Mouse (Mus musculus): ENCODE results near the gene Pbrm1. TPM values are rescaled to one million over a fixed set of nuclear protein-coding genes. Genes with fewer than 3 reads are reported as not detected.

Pbrm1 gene
- total RNA-seq, 2 experiments from 2014 or later: 52.0 to 56.4 TPM

GRCm38 (mm10) chr14:31078597-31079208 lies 59.8 kb downstream of the Pbrm1 start:
- DNase-seq (ENCODE audit: low spot score in 2 of 2): no peak

DNA sequence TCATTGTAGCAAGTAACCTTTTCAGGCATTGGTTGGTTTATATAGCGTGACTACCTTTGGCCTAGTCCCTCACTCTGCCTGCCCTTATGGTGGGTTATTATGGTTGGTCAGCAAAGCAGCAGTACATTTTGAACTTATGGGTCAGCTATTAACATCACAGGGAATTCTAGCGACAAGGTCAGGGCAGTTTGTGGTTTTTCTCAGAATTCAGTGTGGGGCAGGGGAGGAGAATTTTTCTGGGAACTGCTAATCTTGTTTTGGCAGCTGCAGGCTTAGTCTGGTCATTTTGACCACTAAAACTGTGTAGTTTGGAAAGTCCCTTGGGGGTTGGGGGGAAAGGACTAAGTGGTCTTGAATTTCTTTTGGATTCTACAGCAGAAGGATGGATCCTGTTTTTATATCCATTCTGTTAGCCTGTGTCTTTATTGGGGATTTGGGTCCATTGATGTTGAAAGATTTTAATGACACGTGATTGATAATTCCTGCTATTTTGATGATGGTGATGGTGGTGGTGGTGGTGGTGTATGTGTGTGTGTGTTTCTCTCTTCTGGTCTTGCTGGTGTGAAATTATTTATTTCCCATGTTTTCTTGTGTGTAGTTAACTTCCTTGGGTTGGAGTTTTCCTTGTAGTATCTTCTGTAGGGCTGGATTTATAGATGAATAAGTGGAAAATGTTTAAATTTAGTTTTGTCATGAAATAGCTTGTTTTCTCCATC lies 60.5 kb downstream of the Pbrm1 start:
- no peak for DNase-seq (ENCODE audit: low spot score in 2 of 2)

GRCm38 (mm10) chr14:31081147-31081546 lies 62.2 kb downstream of the Pbrm1 start:
- DNase-seq (ENCODE audit: low spot score in 2 of 2): no peak

- DNase-seq (ENCODE audit: low spot score in 2 of 2): no peak
Observed at GRCm38 (mm10) chr14:31087433-31087832, 68.5 kb downstream of the Pbrm1 start.

DNA sequence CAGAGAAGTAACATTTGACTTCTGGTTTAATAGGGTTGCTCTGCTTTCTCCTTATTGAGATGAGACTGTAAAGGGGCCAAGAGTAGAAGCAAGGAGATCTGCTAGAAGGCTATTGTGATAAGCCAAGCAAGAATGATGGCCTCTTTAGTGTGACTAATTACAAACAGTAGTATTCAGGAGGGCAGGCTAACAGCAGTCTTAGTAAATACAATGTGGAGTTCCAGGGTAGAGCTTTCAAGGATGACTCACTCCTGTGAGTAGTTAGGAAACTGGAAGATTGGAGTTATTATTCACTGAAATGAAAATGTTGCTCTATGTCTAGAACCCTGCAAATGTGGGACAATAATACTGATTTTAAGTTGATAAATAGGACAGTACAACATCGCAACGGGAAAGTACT lies 69.6 kb downstream of the Pbrm1 start:
- no peak for DNase-seq (ENCODE audit: low spot score in 2 of 2)

DNA sequence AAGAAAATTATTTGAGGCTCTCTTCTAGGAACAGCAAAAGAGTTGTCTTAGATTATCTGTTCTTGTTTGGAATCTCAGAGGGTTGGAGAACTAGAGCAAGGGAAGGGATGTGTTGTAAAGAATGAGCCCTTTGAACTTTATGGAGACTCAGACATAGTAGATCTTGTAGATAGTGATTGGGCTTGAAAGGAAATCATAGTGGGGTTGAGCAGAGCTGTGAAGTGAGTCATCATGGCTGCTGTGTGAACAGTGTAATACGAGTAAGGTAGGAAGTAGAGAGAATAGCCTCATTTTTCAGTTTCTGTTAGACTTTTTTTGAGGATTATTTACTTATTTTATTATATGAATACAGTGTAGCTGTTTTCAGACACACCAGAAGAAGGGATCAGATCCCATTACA lies 71.0 kb downstream of the Pbrm1 start:
- no peak for DNase-seq (ENCODE audit: low spot score in 2 of 2)

DNA sequence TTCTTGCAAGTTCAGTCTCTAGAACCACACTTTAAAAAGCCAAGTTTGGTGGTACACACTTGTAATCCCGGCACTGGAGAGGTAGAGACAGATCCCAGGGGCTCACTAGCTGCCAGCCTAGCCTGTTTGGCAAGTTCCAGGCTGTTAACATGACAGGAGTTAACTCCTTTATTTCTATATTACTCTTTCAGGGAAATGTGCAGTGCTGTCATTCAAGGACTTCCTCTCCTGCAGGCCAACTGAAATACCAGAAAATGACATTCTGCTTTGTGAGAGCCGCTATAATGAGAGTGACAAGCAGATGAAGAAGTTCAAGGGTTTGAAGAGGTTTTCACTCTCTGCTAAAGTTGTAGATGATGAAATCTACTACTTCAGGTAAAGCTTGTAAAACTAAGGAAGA lies 86.2 kb downstream of the Pbrm1 start:
- no peak for DNase-seq (ENCODE audit: low spot score in 2 of 2)

- DNase-seq (ENCODE audit: low spot score in 2 of 2): no peak
Observed at GRCm38 (mm10) chr14:31110613-31111012, 91.7 kb downstream of the Pbrm1 start.

DNA sequence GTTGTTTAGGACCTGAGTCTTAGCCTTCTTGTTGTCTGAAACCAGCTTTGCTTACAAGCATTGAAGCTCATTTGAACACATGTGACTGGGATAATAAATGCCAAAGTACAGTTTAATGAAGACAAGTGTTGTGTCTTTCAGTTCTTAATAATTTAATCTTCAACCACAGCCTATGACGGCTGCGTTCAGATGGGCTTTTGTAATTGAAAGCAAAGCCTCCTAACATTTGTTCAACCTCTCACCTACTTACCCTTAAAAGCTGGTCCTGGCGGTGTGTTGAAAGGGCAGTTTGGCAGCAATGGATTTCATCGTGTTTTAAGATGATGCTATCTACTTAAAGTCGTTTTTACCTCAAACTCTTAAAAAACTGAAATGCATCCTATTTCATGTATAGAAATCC lies 93.2 kb downstream of the Pbrm1 start:
- no peak for DNase-seq (ENCODE audit: low spot score in 2 of 2)

GRCm38 (mm10) chr14:31114011-31114410 lies 95.1 kb downstream of the Pbrm1 start:
- DNase-seq (ENCODE audit: low spot score in 2 of 2): no peak

DNA sequence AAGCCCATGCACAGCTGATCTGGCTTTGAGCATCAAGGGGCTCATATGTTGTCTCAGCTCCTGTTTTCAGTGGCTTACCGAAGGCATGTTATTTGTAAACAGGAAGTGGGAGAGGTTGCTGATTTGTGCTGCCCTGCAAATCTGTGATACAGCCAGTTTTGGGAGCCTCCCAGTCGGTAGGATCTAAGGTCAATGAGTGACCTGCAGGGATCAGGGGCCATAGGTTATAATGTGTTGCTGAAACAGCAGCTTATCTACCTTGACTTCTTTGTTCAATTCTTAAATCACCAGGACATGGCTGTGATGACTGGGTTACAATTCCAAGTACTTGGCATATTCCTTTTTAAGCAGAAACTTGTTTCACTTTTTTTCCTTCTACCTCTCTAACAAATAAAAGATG lies 96.6 kb downstream of the Pbrm1 start:
- no peak for DNase-seq (ENCODE audit: low spot score in 2 of 2)

- no peak for DNase-seq (ENCODE audit: low spot score in 2 of 2)
Observed at GRCm38 (mm10) chr14:31125106-31126075, 106.5 kb downstream of the Pbrm1 start.

GRCm38 (mm10) chr14:31126826-31127225 lies 107.9 kb downstream of the Pbrm1 start:
- DNase-seq (ENCODE audit: low spot score in 2 of 2): no peak

DNA sequence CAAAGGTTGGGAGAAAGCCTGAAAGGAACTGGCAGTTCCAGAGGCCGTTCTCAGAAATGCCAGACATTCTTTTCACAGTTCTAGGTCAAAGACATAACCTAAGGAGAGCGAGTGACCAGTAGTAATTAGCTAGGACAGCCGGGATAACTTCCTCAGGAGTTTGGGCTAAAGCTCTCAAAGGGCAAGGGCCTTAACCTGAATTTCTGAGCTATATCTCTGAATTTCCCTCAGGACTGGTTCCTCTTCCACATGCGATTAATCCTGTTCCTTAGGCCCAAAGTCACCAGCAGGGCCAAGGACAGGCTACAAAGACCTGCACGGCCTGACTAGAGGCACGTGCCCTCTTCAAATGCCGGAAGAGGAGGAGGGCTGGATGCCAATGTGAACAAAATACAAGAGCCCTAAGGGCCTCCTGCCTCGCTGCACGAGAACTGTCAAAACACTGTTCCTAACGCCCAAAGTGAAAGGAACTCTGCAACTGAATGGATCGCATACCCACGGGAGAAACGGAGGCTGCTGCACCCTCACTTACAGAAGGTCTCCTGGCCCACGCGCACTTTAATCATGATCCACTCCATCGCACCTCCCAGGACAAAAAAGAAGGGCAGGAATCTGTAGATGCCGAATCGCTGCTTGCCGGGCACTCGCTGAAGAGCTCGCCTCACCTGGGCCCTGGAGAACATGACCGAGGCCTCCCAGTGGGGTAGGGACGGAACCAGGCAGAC lies 109.3 kb downstream of the Pbrm1 start:
- DNase-seq (ENCODE audit: low spot score in 2 of 2): no peak

DNA sequence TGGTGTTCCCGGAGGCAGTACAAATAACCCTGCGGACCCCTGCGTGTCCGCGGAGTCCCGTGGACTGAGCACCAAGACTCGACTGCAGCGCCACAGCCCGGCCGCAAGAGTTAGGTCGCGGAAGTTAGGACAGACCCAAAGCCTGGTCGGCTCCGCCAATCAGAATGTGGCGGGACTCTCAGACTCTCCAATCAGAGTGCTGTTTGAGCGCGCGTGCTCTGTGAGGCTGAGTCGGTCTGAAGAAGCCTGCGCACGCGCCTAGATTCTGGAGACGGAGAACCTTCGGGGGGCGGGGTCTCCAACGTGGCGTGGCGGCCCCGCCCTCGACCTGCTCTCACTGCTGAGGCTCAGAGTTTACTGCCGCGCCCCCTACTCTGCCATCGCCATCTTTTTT lies 109.9 kb downstream of the Pbrm1 start, which contains the start of gene Smim4:
Gene Smim4, minus strand, starts transcription at position 131 of the 394 bp plus-strand sequence.
- DNase-seq (ENCODE audit: low spot score in 2 of 2): peak; percentile 94 to 98

- DNase-seq (ENCODE audit: low spot score in 2 of 2): peak in 1 of 2 experiments; percentile 23
Observed at GRCm38 (mm10) chr14:31129326-31130235, 110.6 kb downstream of the Pbrm1 start.

GRCm38 (mm10) chr14:31130236-31131220 lies 111.6 kb downstream of the Pbrm1 start, which contains the start of gene Nt5dc2:
Gene Nt5dc2, plus strand, starts transcription at chr14:31131053.
- DNase-seq (ENCODE audit: low spot score in 2 of 2): peak in 1 of 2 experiments; percentile 60

- no peak for DNase-seq (ENCODE audit: low spot score in 2 of 2)
Observed at GRCm38 (mm10) chr14:31131272-31131821, 112.4 kb downstream of the Pbrm1 start.

All from layer of hippocampus, adult 18-20 months (tissue).